Mouse (Mus musculus) urinary bladder, postnatal 14 days (tissue): Measurements from ENCODE around the gene Syt6.

Source experiments
- DNase-seq: peaks from one replicate; pipeline ENCODE4 v3.0.0; 2021; ENCODE audit warnings: low spot score

Syt6 gene

GRCm38 (mm10) chr3:103575156-103575892, at the start of gene Syt6:
Syt6 (plus strand) TSS chr3:103575231.
- DNase-seq, result no peak

GRCm38 (mm10) chr3:103526201-103526704, 48.8 kb upstream of the Syt6 start:
- no peak for DNase-seq

- DNase-seq, result no peak
Measured at GRCm38 (mm10) chr3:103526864-103527263, 48.2 kb upstream of the Syt6 start.

DNA sequence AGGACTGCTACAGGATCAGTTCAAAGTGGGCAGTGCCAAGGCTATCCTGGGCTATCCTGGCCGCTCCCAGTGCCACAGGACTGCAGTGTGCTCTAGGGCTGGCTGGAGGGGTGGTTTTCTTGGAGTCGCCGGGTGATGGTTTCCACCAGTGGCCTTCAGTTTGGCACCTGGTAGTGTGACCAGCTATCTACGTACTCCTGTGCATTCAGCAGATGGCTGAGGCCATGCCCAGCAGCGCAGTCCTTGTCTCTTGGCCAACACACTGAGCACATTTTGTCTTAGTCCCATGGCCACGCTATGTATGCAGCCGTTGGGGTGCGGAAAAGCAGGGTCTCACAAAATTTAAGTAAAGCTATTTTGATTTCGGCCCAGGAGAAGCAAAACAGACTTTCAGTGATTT, 41.0 kb upstream of the Syt6 start:
- DNase-seq, result no peak

- DNase-seq, result no peak
Measured at GRCm38 (mm10) chr3:103535207-103535606, 39.8 kb upstream of the Syt6 start.

DNA sequence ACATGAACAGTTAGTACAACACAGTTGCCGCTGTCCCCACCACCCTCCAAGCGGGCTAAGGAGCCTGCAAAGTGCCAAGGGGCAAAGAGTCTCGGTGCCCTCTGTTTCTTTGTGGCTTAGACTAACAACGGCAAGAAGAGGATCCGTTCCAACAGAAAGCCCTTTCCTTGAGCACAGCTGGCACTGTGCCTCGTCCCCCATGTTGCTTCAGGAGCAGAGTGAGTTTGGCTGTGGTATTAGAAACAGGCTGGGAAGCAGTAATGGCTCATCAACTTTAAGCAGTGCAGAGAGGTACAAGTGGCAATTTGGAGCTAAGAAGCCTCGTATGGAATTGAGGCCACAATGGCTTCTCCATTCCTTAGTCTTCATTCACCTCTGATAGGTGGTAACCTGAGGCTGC, 35.9 kb upstream of the Syt6 start:
- DNase-seq, result no peak

DNA sequence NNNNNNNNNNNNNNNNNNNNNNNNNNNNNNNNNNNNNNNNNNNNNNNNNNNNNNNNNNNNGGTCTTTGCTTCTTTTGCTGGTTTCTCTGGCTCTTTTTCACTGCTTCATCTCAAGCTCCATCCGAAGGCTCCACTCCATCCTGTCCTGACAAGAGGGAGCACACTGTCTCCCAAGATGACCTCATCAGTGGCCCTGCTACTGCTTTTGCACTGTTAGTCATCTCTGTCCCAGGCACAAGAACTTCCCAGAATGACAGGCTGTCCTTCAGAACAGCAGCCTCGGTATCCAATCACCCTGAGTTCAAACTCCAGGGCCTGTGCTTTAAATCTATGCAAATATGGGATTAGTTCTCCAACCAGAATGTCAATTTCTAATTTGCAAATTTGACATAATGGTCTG, 28.9 kb upstream of the Syt6 start:
- no peak for DNase-seq

- DNase-seq, result no peak
Measured at GRCm38 (mm10) chr3:103546626-103547025, 28.4 kb upstream of the Syt6 start.

- DNase-seq, result no peak
Measured at GRCm38 (mm10) chr3:103550236-103550635, 24.8 kb upstream of the Syt6 start.

GRCm38 (mm10) chr3:103567226-103567625, 7.8 kb upstream of the Syt6 start:
- DNase-seq, result no peak

DNA sequence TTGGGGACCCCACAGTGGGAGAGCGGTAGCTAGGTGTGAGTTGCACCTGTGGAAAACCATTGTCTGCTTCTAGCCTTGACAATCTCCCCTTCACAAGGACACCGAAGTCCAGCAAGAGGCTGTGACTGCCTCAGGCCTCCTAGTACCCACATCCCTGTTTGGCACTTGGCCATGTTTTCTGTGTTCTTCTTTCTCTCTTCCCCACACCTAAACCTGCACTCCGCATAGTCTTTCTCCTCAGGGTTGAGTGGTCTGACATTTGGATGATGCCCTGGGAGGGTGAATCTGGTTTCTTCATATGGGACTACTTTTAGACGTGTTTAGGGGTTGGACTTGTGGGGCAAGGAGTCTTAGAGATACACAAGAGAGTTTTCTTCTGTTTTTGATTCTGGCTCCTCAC, 2.5 kb upstream of the Syt6 start:
- DNase-seq, result no peak

GRCm38 (mm10) chr3:103573106-103573790, 1.8 kb upstream of the Syt6 start:
- no peak for DNase-seq

DNA sequence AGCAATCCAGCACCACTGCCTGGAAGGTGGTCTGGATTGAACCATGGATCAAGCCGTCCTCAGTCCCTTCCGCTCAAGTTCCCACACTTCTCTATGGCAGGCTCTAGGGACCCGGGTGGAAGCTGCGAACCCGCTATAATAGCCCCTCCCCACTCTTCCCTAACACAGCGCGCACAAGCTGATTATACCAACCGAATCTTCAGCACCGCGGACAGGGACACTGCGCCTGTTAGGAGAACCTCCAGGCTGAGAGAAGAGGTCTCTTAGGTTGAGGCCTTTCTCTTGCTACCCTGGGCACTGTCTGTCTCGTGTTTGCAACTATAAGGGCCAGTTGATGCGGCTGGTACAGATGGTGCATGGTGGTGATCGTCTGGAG, 1.3 kb upstream of the Syt6 start:
- DNase-seq, result peak; percentile 70

GRCm38 (mm10) chr3:103574566-103575155, 370 bp upstream of the Syt6 start:
- DNase-seq, result no peak

GRCm38 (mm10) chr3:103575893-103576641, 1.0 kb downstream of the Syt6 start:
- DNase-seq, result no peak

GRCm38 (mm10) chr3:103587136-103587535, 12.1 kb downstream of the Syt6 start:
- no peak for DNase-seq

DNA sequence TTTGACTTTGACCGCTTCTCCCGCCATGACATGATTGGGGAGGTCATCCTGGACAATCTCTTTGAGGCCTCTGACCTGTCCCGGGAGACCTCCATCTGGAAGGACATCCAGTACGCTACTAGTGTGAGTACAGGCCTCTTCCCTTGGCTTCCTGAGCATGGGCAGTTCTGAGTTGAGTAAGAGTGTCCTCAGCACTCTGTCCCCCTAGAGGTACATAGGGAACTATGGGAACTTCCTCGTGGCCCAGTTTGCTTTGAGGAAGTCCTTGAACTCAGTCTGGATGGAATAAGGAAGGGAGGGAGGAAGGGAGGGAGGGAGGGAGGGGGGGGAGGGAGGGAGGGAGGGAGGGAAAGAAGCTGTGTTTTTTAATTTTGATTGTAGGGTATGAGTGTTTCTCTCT, 12.6 kb downstream of the Syt6 start:
- DNase-seq, result no peak

- no peak for DNase-seq
Measured at GRCm38 (mm10) chr3:103589636-103590035, 14.6 kb downstream of the Syt6 start.

- no peak for DNase-seq
Measured at GRCm38 (mm10) chr3:103592636-103593035, 17.6 kb downstream of the Syt6 start.

- no peak for DNase-seq
Measured at GRCm38 (mm10) chr3:103593631-103594030, 18.6 kb downstream of the Syt6 start.

GRCm38 (mm10) chr3:103595271-103595810, 20.3 kb downstream of the Syt6 start:
- DNase-seq, result no peak

DNA sequence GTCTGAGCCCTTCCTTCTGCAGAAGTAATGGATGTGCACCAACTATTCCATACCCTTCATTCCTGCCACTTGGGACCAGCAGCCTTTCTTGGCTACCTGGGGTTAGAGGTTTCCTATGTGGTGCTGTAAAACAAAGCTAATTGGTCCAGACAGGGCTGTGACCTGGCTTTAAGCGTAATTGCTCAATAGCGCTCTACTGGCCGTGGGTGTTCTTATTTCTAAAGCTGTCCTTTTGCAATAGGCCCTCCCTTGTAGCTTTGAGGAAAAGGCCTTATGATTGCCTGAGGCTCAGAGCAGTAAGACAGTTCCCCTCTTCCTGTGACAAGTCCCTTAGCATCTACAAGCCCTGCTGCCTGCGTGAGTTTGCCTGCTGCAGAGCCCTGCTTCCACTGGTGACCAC, 22.6 kb downstream of the Syt6 start:
- DNase-seq, result no peak
